Mouse (Mus musculus) Patski (cell line): Measurements from ENCODE around the gene Creb1. TPM values are rescaled to one million over a fixed set of nuclear protein-coding genes. Genes with fewer than 3 reads are reported as not detected.
A peak's percentile ranks its signal among the peaks of the same experiment; 100 is the strongest.
"Not testable (repeated sequence)": the region's sequence is repeated elsewhere in the genome, so short reads cannot be mapped to it uniquely, and the experiment has no call there.

Source experiments
- ATAC-seq: fragments of 100-300 bp; one replicate; pipeline ENCODE4 v1.8.0; 2021
- CTCF ChIA-PET: fragments of 350-600 bp; sonication (Branson Sonifier 250); formaldehyde crosslinking; loops from one replicate; lab custom pipeline; 2022; ENCODE audit warnings: inconsistent platforms; lab: Charles Lee
- POLR2A ChIA-PET: fragments of 350-600 bp; sonication (Branson Sonifier 250); formaldehyde crosslinking; loops from one replicate; lab custom pipeline; 2022; ENCODE audit warnings: antibody characterized with exemption, inconsistent platforms; lab: Charles Lee
- DNase-seq: peaks from one replicate; pipeline ENCODE4 v3.0.0-alpha.2; 2011; ENCODE audit warnings: low read depth, low spot score
- H3K27me3 ChIP-seq: fragments of 371-371 bp; one replicate; pipeline ENCODE4 v1.5.1; 2021
- CTCF ChIP-seq: fragments of 100-300 bp; IDR thresholded peaks from one replicate; pipeline ENCODE4 v1.5.1; 2021
- in situ Hi-C: fragments of 300-500 bp; cut with MboI; formaldehyde crosslinking; loops from 3 replicates; pipeline ENCODE4 v1.11.1; 2018; ENCODE audit warnings: low pct_unique_long_range_greater_than_20kb, mixed read lengths
- polyA plus RNA-seq: library from polyadenylated mRNA; unstranded; gene quantifications from one replicate; pipeline ENCODE4 v1.2.3, GENCODE M21; 2021

The Creb1 gene
- polyA plus RNA-seq, 1 experiment from 2014 or later: 27.1 TPM

- H3K27me3 ChIP-seq: no peaks in the 10 kb centered on the region
- in situ Hi-C loops: no loop called here
- no peak for TF ChIP-seq CTCF
- CTCF ChIA-PET: interaction anchor here (1.1 kb wide), 1 partner anchor 29 kb away, joined by 3 read pairs; no protein-coding TSS in a partner anchor
- no peak for ATAC-seq
- POLR2A ChIA-PET: no interaction called here
- DNase-seq: no peak
Measured at GRCm38 (mm10) chr1:64538837-64539367, 6.5 kb downstream of the Creb1 start.

GRCm38 (mm10) chr1:64543750-64544149 is 11.3 kb downstream of the Creb1 start:
- ATAC-seq (no peak), DNase-seq (no peak)
- peak; percentile 22 for TF ChIP-seq CTCF
- ChIA-PET CTCF (interaction anchor here (1.2 kb wide), 1 partner anchor 390 kb away, joined by 3 read pairs; no protein-coding TSS in a partner anchor), POLR2A (interaction anchor here (0.8 kb wide), 1 partner anchor 53 kb away, joined by 3 read pairs; no protein-coding TSS in a partner anchor)
- in situ Hi-C loops: no loop called here
- H3K27me3 ChIP-seq: no peaks in the 10 kb centered on the region

GRCm38 (mm10) chr1:64546070-64546469 is 13.6 kb downstream of the Creb1 start:
- no peak for TF ChIP-seq CTCF
- POLR2A ChIA-PET: no interaction called here
- in situ Hi-C loops: no loop called here
- DNase-seq (no peak), ATAC-seq (peak; percentile 65)
- CTCF ChIA-PET: interaction anchor here (1.4 to 3.0 kb wide), 2 partner anchors 9 to 12 kb away, joined by 6 to 10 read pairs; no protein-coding TSS in a partner anchor
- no peaks in the 10 kb centered on the region for H3K27me3 ChIP-seq

- CTCF ChIA-PET: interaction anchor here (1.3 kb wide), 1 partner anchor 11 kb away, joined by 3 read pairs; no protein-coding TSS in a partner anchor
- in situ Hi-C loops: no loop called here
- TF ChIP-seq CTCF: no peak
- H3K27me3 ChIP-seq: no peaks in the 10 kb centered on the region
- POLR2A ChIA-PET: interaction anchor here (1.3 kb wide), 1 partner anchor 10 kb away, joined by 4 read pairs; no protein-coding TSS in a partner anchor
- ATAC-seq (no peak), DNase-seq (no peak)
Measured at GRCm38 (mm10) chr1:64549380-64549779, 16.9 kb downstream of the Creb1 start.

GRCm38 (mm10) chr1:64551908-64552307 is 19.5 kb downstream of the Creb1 start:
- CTCF ChIA-PET: no interaction called here
- H3K27me3 ChIP-seq: no peaks in the 10 kb centered on the region
- POLR2A ChIA-PET: no interaction called here
- no peak for TF ChIP-seq CTCF
- ATAC-seq: no peak
- in situ Hi-C loops: no loop called here
- no peak for DNase-seq

- CTCF ChIA-PET: interaction anchor here (1.3 kb wide), 2 partner anchors 10 to 523 kb away, joined by 3 read pairs; no protein-coding TSS in a partner anchor
Measured at GRCm38 (mm10) chr1:64560105-64560504, 27.7 kb downstream of the Creb1 start.

GRCm38 (mm10) chr1:64568206-64568605 is 35.8 kb downstream of the Creb1 start:
- ChIA-PET CTCF (interaction anchor here (0.8 to 1.0 kb wide), 2 partner anchors 13 to 30 kb away, joined by 3 read pairs; no protein-coding TSS in a partner anchor), POLR2A (no interaction called here)
- TF ChIP-seq CTCF: no peak
- no peak for DNase-seq
- no peaks in the 10 kb centered on the region for H3K27me3 ChIP-seq
- ATAC-seq: no peak
- in situ Hi-C loops: no loop called here

More at GRCm38 (mm10) chr1:64560105-64560504, 27.7 kb downstream of the Creb1 start:
- POLR2A ChIA-PET: interaction anchor here (1.5 kb wide), 1 partner anchor 10 kb away, joined by 4 read pairs; no protein-coding TSS in a partner anchor
- DNase-seq: no peak
- in situ Hi-C loops: no loop called here
- no peak for ATAC-seq
- TF ChIP-seq CTCF: no peak
- H3K27me3 ChIP-seq: no peaks in the 10 kb centered on the region

GRCm38 (mm10) chr1:64576022-64576421 is 43.6 kb downstream of the Creb1 start:
- CTCF ChIA-PET: interaction anchor here (1.8 kb wide), 1 partner anchor 18 kb away, joined by 5 read pairs; no protein-coding TSS in a partner anchor
- ATAC-seq: no peak
- no peaks in the 10 kb centered on the region for H3K27me3 ChIP-seq
- POLR2A ChIA-PET: interaction anchor here (0.6 kb wide), 1 partner anchor 386 kb away, joined by 4 read pairs; no protein-coding TSS in a partner anchor
- TF ChIP-seq CTCF: no peak
- in situ Hi-C loops: no loop called here
- no peak for DNase-seq

GRCm38 (mm10) chr1:64576732-64577131 is 44.3 kb downstream of the Creb1 start:
- no peak for TF ChIP-seq CTCF
- H3K27me3 ChIP-seq: no peaks in the 10 kb centered on the region
- DNase-seq: no peak
- POLR2A ChIA-PET: interaction anchor here (0.6 kb wide), 1 partner anchor 387 kb away, joined by 4 read pairs; no protein-coding TSS in a partner anchor
- no peak for ATAC-seq
- CTCF ChIA-PET: interaction anchor here (0.8 to 1.8 kb wide), 3 partner anchors 9 to 19 kb away, joined by 3 to 5 read pairs (median 4); no protein-coding TSS in a partner anchor
- in situ Hi-C loops: no loop called here

GRCm38 (mm10) chr1:64577911-64578310 is 45.5 kb downstream of the Creb1 start:
- ATAC-seq, DNase-seq, POLR2A ChIA-PET, in situ Hi-C loops, H3K27me3 ChIP-seq: not testable (repeated sequence)
- CTCF ChIA-PET: interaction anchor here (1.7 kb wide), 1 partner anchor 14 kb away, joined by 4 read pairs; no protein-coding TSS in a partner anchor

- no peak for TF ChIP-seq CTCF
- DNase-seq (no peak), ATAC-seq (no peak)
- CTCF ChIA-PET: interaction anchor here (0.7 to 1.1 kb wide), 2 partner anchors 12 to 32 kb away, joined by 3 to 4 read pairs; no protein-coding TSS in a partner anchor
- in situ Hi-C loops: no loop called here
- POLR2A ChIA-PET: no interaction called here
- no peaks in the 10 kb centered on the region for H3K27me3 ChIP-seq
Measured at GRCm38 (mm10) chr1:64578801-64579200, 46.4 kb downstream of the Creb1 start.
